Mouse (Mus musculus) spleen, embryonic (tissue): ENCODE results near the gene Tomm70a.

ENCODE experiments used
- CTCF ChIA-PET: fragments of 350-600 bp; sonication (Branson Sonifier 250); formaldehyde crosslinking; loops from one replicate; lab custom pipeline; 2022; lab: Charles Lee

Gene Tomm70a

DNA sequence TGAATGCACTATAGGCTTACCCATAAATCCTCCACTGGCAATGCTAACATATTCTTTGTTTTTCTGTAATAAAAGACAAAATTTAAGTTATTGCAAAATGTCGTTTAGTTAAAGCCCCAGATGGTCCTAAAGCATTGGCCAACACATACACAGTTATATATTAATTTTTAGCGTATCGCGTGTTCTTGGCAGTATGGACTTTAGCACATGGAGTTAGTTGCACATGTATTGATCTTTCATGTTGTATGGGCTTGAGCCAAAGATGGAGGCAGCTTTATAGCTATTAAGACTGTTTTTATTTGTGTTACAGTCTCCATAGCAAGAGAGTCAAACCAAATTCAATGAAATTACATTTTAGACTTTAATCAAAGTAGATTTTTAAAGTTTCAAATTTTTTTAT lies 65.1 kb downstream of the Tomm70a start:
- CTCF ChIA-PET = no interaction called here

- CTCF ChIA-PET = no interaction called here
Observed at GRCm38 (mm10) chr16:57189493-57189892, 68.0 kb downstream of the Tomm70a start.

- CTCF ChIA-PET = no interaction called here
Observed at GRCm38 (mm10) chr16:57190390-57190789, 68.9 kb downstream of the Tomm70a start.

DNA sequence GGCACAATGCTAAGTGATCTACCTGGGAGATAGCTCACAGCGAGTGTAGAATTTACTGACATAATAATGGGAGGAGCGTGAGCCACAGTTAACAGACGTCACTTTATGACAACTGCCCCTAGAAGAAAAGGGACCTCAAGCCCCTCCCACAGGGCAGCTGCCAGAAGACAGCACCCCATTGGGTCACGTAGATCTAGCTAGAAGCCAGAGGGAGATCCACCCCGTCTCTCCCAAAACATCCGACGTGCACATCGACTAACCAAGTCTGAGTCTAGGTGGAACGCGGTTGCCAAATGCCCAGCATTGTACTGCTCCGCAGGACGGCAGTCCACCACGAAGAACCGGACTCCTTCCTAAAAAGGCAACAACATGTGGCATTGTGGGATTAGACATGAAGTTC lies 69.7 kb downstream of the Tomm70a start:
- CTCF ChIA-PET = no interaction called here

GRCm38 (mm10) chr16:57196590-57196989 lies 75.1 kb downstream of the Tomm70a start:
- CTCF ChIA-PET = no interaction called here

GRCm38 (mm10) chr16:57197281-57197680 lies 75.8 kb downstream of the Tomm70a start:
- CTCF ChIA-PET = no interaction called here
